Mouse (Mus musculus): Measurements from ENCODE around the gene Jam2.

The Jam2 gene

DNA sequence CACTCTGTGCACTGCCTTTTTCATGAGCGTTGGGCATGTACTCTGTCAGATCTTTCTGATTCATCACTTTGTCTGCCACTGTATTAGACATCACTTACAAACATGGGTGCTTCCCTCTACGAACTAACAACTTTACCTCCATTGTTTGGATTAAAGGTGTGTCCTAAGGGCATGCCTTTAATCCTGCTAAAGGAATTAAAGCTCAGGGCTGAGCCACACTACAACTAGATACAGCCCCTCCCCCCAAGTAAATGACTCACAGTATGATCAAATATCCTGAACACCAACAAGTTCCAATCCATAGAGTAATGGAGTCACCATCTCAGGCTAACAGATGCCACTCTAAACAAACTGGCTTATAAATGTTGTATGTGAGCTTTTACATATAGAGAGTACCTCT is 64.7 kb downstream of the Jam2 start:
- 72% methylated on average over 2 of the region's 2 CpGs for WGBS

DNA sequence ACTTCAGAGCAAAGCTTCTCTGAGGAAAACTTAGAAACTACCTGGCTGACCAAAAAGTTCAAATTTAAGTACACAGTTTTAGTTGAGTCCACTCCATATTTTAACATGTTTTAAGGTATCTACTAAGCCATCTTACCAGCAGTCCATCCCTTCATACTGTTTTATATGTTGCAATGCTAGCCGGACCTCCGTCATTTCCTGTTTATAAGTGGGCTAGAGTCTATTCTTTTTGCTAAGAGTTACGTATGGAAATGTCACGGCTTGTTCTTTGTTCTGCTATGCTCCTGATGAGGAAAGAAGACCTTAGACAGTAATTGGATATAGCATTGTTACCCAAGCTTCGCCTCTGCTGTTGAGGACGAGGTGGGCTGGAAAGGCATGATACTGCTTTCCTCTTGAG is 79.6 kb downstream of the Jam2 start:
- 89% methylated on average over 6 of the region's 6 CpGs for WGBS

DNA sequence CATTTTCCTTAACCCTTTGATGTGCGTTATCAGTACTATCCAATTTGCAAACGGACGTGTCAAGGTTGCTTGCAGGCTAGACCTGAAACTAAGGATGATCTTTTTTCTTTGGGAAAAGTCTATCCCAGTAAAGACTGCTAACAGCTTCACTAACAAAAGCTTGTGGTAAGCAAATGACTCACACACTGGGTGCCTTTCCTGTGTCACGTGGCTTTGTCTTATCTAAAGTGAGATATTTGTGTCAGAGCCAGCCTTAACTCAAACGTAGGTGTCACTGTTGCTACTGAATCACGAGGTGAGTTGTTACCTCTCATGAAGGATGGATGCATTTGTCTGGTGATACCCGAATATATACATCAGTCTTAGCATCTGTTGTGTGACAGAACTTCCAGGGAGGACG is 90.7 kb downstream of the Jam2 start:
- 72% methylated on average over 8 of the region's 8 CpGs for WGBS

DNA sequence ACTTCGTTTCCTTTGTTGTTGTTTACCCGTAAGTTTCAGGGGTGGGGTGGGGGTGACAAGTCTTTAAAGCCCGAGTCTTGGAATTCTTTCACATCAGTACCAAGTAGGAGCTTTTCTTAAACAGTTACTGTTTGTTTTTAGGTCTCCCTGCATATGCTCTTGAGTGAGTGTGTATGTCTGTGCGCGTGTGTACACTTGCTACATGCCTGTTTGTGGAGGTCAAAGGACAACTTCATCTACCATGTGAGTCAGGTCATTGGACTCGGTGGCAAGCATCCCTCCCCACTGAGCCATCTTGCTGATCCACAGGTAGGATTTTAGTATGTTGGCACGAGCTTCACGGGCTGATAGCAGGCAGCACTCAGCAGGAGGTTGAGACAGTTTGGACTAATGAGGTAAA is 99.9 kb downstream of the Jam2 start:
- WGBS, result 85% methylated on average over 8 of the region's 8 CpGs

DNA sequence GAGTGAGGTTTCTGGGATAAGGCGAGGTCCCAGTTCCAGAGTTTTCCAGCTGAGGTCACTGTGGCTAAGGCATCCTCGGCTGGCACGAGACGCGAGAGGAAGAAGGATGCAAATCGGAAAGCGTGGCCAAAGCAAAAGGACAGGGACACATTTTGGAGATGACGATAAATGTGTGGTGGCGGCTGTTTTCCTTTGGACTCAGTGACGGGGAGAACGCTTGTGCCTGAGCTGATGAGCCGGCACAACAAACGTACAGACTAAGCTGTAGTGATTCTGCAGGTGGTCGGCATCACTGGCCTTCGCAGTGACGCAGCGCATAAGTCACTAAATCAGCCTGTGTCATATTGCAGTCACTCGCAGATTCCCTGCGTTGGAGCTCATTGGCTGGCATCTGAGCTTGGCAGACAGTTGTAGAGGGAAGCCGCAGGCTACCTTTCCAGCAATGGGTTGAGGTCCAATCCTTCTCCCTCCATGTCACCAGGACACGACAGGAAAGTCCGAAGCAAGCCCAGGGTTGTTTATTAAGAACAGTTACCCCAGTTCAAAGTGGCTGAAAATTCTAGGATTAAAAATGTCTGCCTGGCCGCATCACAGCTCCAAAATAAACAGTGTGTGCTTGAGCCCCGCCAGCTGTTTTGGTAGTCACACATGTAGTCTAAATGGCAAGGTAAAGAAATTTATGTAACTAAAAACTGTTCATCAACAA is 101.2 kb downstream of the Jam2 start:
- WGBS, result 50% methylated on average over 24 of the region's 24 CpGs

All from cerebral cortex, adult 2 months (tissue).